Mouse (Mus musculus) kidney, adult 2 months (tissue): ENCODE data around the gene Mtch2. TPM values are rescaled to one million over a fixed set of nuclear protein-coding genes. Genes with fewer than 3 reads are reported as not detected.

Experiments used
- DNase-seq: peaks from one replicate; pipeline ENCODE4 v3.0.0; 2021
- H3K27ac ChIP-seq: fragments of 200-500 bp; 2 replicates; pipeline ENCODE4 v1.5.1; 2012; ENCODE audit warnings: low read depth, low read length, control low read depth, inconsistent platforms; ENCODE audit not compliant: insufficient read depth
- H3K27me3 ChIP-seq: fragments of 200-500 bp; replicated peaks from 2 replicates; pipeline ENCODE4 v1.6.1; 2012; ENCODE audit warnings: mild to moderate bottlenecking, moderate library complexity, low read length, inconsistent platforms; ENCODE audit not compliant: control insufficient read depth, insufficient read depth
- H3K36me3 ChIP-seq: fragments of 200-500 bp; 2 replicates; pipeline ENCODE4 v1.6.1; 2012; ENCODE audit warnings: mild to moderate bottlenecking, moderate library complexity, low read length, inconsistent platforms; ENCODE audit not compliant: control insufficient read depth, insufficient read depth
- H3K4me1 ChIP-seq: fragments of 200-500 bp; 2 replicates; pipeline ENCODE4 v1.6.1; 2011; ENCODE audit warnings: low read length; ENCODE audit not compliant: control insufficient read depth, insufficient read depth
- H3K4me3 ChIP-seq: fragments of 200-500 bp; 2 replicates; pipeline ENCODE4 v1.5.1; 2011; ENCODE audit warnings: mild to moderate bottlenecking, low read depth, low read length, control low read depth; ENCODE audit not compliant: insufficient read depth
- CTCF ChIP-seq: fragments of 200-500 bp; conservative IDR thresholded peaks from 2 replicates; pipeline ENCODE4 v1.5.1; 2011; ENCODE audit warnings: low read depth, mild to moderate bottlenecking, control low read depth, low read length, moderate library complexity, mixed read lengths; ENCODE audit not compliant: insufficient read depth, insufficient read length
- POLR2A ChIP-seq: fragments of 200-500 bp; IDR thresholded peaks from one replicate; pipeline ENCODE4 v1.6.1; 2011; ENCODE audit warnings: low read depth, low read length, control low read depth
- WGBS: fragments of 180-500 bp; shearing (Covaris S2); methylation state at CpG from one replicate; pipeline ENCODE4 v1.1.7; 2018; 5-methylcytosine and 5-hydroxymethylcytosine counted together
- polyA plus RNA-seq: library from polyadenylated mRNA; depleted of rRNA; stranded (reverse); fragments of >200 nt; gene quantifications from 2 replicates; pipeline ENCODE4 v1.2.3, GENCODE M21; 2012; rRNA removed

The Mtch2 gene
- polyA plus RNA-seq, 1 experiment: 144 TPM

DNA sequence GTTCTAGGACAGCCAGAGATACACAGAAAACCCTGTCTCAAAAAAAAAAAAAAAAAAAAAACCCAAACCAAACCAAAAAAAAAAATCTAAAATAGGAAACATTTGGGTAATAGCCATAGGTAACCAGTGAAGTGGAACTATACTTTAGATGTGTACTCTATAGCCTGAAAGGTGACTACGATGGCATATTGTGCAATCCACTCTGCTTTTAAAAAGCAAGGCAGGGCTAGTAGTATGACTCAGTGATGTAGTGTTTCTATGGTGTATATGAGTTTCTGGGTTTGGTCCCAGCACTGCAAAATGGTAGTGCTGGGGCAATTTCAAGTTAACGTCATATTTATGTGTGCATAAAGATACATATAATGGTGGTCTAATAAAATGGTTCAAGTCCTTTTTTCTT is 59.8 kb downstream of the Mtch2 start:
- no peak overlapping the region for H3K4me3 ChIP-seq
- H3K27ac ChIP-seq: no peak overlapping the region
- DNase-seq: no peak
- peaks cover 11% of the 10 kb centered on the region; the same call in 1 of the 2 replicates for H3K4me1 ChIP-seq
- WGBS: 91% methylated on average over 2 of the region's 2 CpGs
- no peak for TF ChIP-seq POLR2A
- TF ChIP-seq CTCF: no peak
- no peaks in the 10 kb centered on the region for H3K27me3 ChIP-seq
- H3K36me3 ChIP-seq: peaks cover 4% of the 10 kb centered on the region

DNA sequence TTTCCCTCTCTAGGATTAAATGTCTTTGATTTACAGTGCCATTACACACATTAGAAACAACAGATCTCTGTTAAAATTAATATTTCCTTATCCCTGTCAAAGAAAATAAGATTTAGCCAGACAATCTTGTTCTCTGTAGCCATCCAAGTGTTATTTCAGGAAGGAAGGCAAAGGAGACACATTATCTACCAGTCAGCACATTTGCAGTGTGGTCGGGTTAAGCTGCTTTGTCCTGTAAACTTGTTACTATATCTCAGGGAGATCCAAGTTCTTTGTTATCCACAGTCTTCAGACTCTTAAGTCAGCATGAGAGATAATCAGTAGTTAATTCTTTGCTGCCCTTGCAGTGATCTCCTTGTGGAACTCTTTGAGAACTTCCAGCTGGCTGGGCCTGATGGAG is 63.9 kb downstream of the Mtch2 start:
- Histone ChIP-seq H3K27me3 (no peaks in the 10 kb centered on the region), H3K4me3 (no peak overlapping the region), H3K36me3 (peaks cover 4% of the 10 kb centered on the region), H3K4me1 (peaks cover 8% of the 10 kb centered on the region), H3K27ac (no peak overlapping the region)
- WGBS: 58% methylated on average over 1 of the region's 1 CpGs
- DNase-seq: no peak
- TF ChIP-seq POLR2A: no peak
- no peak for TF ChIP-seq CTCF

DNA sequence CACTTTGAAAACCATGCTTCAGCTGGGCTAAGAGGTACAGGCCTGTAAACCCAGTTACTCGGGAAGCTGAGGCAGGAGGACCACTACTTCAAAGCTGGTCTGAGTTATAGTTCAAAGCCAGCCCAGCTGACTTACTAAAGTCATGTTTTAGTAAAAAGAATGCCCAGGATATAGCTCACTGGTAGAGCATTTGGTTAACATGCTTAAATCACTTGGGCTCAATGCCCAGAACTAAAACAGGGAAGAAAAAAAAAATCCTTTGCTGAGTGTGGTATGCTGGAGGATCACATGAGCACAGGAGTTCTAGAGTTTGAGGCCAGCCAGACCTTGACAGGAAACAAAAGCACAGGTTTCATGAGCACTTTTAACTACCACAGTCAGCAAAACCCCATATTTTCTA is 64.7 kb downstream of the Mtch2 start:
- peak; percentile 41 for DNase-seq

DNA sequence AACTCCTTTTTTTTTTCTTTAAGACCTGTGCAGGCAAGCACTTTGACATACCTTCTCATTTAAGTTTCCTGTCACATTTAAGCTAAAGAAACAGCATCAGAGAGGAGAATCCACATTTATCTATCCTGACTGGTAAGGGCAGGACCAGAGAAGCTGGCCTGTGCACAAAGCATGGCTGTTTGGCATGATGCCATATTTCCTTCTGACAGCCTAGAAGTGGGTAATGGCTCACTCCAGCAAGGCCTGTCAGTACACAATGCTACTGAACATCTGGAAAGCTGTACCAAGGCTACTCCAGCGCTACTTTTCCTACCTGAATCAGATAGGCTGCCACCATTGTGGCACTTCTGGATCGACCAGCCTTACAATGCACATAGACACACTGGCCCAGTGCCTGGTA is 66.7 kb downstream of the Mtch2 start:
- Histone ChIP-seq H3K27ac (no peak overlapping the region), H3K36me3 (peaks cover 2% of the 10 kb centered on the region), H3K4me3 (no peak overlapping the region), H3K4me1 (peaks cover 20% of the 10 kb centered on the region), H3K27me3 (no peaks in the 10 kb centered on the region)
- no peak for TF ChIP-seq CTCF
- no peak for TF ChIP-seq POLR2A
- DNase-seq: peak; percentile 79
- WGBS: 78% methylated on average over 2 of the region's 2 CpGs

More for the DNA sequence above, 64.7 kb downstream of the Mtch2 start:
- WGBS: 81% methylated on average over 1 of the region's 1 CpGs
- no peak for TF ChIP-seq CTCF
- no peak for TF ChIP-seq POLR2A
- no peak overlapping the region for H3K27ac ChIP-seq
- no peaks in the 10 kb centered on the region for H3K27me3 ChIP-seq
- no peak overlapping the region for H3K4me3 ChIP-seq
- peaks cover 13% of the 10 kb centered on the region for H3K4me1 ChIP-seq
- peaks cover 4% of the 10 kb centered on the region for H3K36me3 ChIP-seq

DNA sequence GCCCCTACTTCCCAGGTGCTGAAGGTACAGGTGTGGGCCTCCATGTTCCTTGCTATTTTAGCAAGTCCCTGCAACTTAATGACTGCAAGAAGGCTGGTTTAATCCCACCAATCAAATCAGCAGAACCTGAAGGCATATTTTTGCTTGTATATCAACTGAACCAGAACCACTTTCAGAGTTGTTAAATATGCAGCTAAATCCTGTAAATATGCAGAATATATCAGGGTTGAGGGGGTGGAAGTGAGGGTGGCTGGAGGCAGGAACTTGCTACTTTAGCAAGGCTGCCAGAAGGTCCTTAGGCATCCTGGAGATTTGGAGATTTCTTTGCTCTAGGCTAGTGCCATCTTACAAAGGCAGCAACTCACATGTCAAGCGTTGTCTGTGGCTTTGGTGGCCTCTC is 68.6 kb downstream of the Mtch2 start:
- TF ChIP-seq CTCF: no peak
- no peak for TF ChIP-seq POLR2A
- H3K36me3 ChIP-seq: peaks cover 2% of the 10 kb centered on the region
- no peak for DNase-seq
- no peak overlapping the region for H3K4me3 ChIP-seq
- H3K27me3 ChIP-seq: no peaks in the 10 kb centered on the region
- 76% methylated on average over 1 of the region's 1 CpGs for WGBS
- peaks cover 20% of the 10 kb centered on the region for H3K4me1 ChIP-seq
- H3K27ac ChIP-seq: no peak overlapping the region

Other genes starting within 250 kb of the Mtch2 start
- gene Nup160, start 169.9 kb upstream of the Mtch2 start, polyA plus RNA-seq: 4.9 and 5.2 TPM in 2 replicates
- 20.6 and 21.2 TPM in 2 replicates for gene Fnbp4, start 101.8 kb upstream of the Mtch2 start, polyA plus RNA-seq
- 0.56 and 0.65 TPM in 2 replicates for gene Agbl2, start 64.4 kb upstream of the Mtch2 start, polyA plus RNA-seq
- 9.9 and 11.1 TPM in 2 replicates for gene C1qtnf4, start 38.7 kb downstream of the Mtch2 start, polyA plus RNA-seq
- 18.8 and 19.0 TPM in 2 replicates for gene Kbtbd4, start 57.6 kb downstream of the Mtch2 start, polyA plus RNA-seq
- gene Ndufs3, start 57.7 kb downstream of the Mtch2 start, polyA plus RNA-seq: 344 and 416 TPM in 2 replicates
- gene Celf1, start 93.2 kb downstream of the Mtch2 start, polyA plus RNA-seq: 40.5 and 40.6 TPM in 2 replicates
- 7.0 TPM in 2 replicates for gene Rapsn, start 188.5 kb downstream of the Mtch2 start, polyA plus RNA-seq
- gene Psmc3, start 206.9 kb downstream of the Mtch2 start, polyA plus RNA-seq: 114 and 127 TPM in 2 replicates
- 87.2 and 103 TPM in 2 replicates for gene Slc39a13, start 223.3 kb downstream of the Mtch2 start, polyA plus RNA-seq
- 12.9 and 17.4 TPM in 2 replicates for gene Spi1, start 235.2 kb downstream of the Mtch2 start, polyA plus RNA-seq